7 mouse cellular contexts compared by ENCODE assay signal in genomic region chr3:95659948-95660347, GRCm38 (mm10). TPM values are rescaled to one million over a fixed set of nuclear protein-coding genes. Genes with fewer than 3 reads are reported as not detected.
DNase-seq lines count a peak whose midpoint lies in the region; ATAC-seq and TF ChIP-seq lines count a peak whose summit lies in the region.

No protein-coding gene starts in this region.

- DNase-seq in limb, embryonic 14.5 days (ENCODE audit: low spot score), result no peak
- no peak for DNase-seq in embryo, embryonic 11 days

- peak overlapping the region; percentile 88 for H3K4me2 ChIP-seq in forebrain, embryonic 12.5 days
- peak overlapping the region; percentile 90 for H3K4me2 ChIP-seq in limb, embryonic 14.5 days (replicated peaks; ENCODE audit: low read depth, low read length, severe bottlenecking)
- H3K4me2 ChIP-seq in stomach, embryonic 15.5 days, result peak overlapping the region; percentile 67

- 4% methylated on average over 8 of the region's 8 CpGs for WGBS in forebrain, embryonic 12.5 days
- WGBS in limb, embryonic 14.5 days, result 2% methylated on average over 8 of the region's 8 CpGs
- under 1% methylated on average over 8 of the region's 8 CpGs for WGBS in stomach, embryonic 15.5 days

- H3K9me3 ChIP-seq in megakaryocyte, embryonic 14.5 days, result no peaks in the 10 kb centered on the region
- H3K9me3 ChIP-seq in forebrain, embryonic 12.5 days, result no peaks in the 10 kb centered on the region
- no peaks in the 10 kb centered on the region for H3K9me3 ChIP-seq in limb, embryonic 14.5 days (ENCODE audit: control insufficient read depth, low read length)
- no peaks in the 10 kb centered on the region for H3K9me3 ChIP-seq in stomach, embryonic 15.5 days

- peak overlapping the region; percentile 93 for H3K4me3 ChIP-seq in megakaryocyte, embryonic 14.5 days (replicated peaks)
- peak overlapping the region; percentile 94 for H3K4me3 ChIP-seq in forebrain, embryonic 12.5 days (replicated peaks)
- H3K4me3 ChIP-seq in limb, embryonic 14.5 days (replicated peaks; ENCODE audit: low read length), result peak overlapping the region; percentile 72
- peak overlapping the region; percentile 94 for H3K4me3 ChIP-seq in stomach, embryonic 15.5 days (replicated peaks)

- H3K27ac ChIP-seq in forebrain, embryonic 12.5 days, result peak overlapping the region; percentile 98
- H3K27ac ChIP-seq in limb, embryonic 14.5 days (replicated peaks; ENCODE audit: low read depth, low read length), result peak overlapping the region; percentile 99
- peak overlapping the region; percentile 98; the same call in 1 of the 2 replicates for H3K27ac ChIP-seq in stomach, embryonic 15.5 days

- H3K27me3 ChIP-seq in megakaryocyte, embryonic 14.5 days (replicated peaks), result no peaks in the 10 kb centered on the region
- no peaks in the 10 kb centered on the region for H3K27me3 ChIP-seq in forebrain, embryonic 12.5 days
- no peaks in the 10 kb centered on the region for H3K27me3 ChIP-seq in limb, embryonic 14.5 days (ENCODE audit: control insufficient read depth, insufficient read depth, low read length)
- H3K27me3 ChIP-seq in stomach, embryonic 15.5 days (replicated peaks), result no peaks in the 10 kb centered on the region

- H3K9ac ChIP-seq in forebrain, embryonic 12.5 days, result peak overlapping the region; percentile 99
- peak overlapping the region; percentile 97 for H3K9ac ChIP-seq in limb, embryonic 14.5 days (ENCODE audit: low read depth, low read length, severe bottlenecking)
- H3K9ac ChIP-seq in stomach, embryonic 15.5 days, result peak overlapping the region; percentile 96

- no peak for ATAC-seq in megakaryocyte, adult 5-6 weeks (ENCODE audit: poor library complexity, severe bottlenecking)
- ATAC-seq in forebrain, embryonic 12.5 days (ENCODE audit: low FRiP score), result no peak
- ATAC-seq in limb, embryonic 14.5 days (ENCODE audit: low FRiP score, low read depth), result no peak
- no peak for ATAC-seq in stomach, embryonic 15.5 days (ENCODE audit: insufficient read depth, low FRiP score, low read depth)
- no peak for ATAC-seq in activated CD4-positive, CD25-positive, alpha-beta regulatory T cell, adult 4 months

- H3K36me3 ChIP-seq in megakaryocyte, embryonic 14.5 days (replicated peaks; ENCODE audit: low read length), result peaks cover 68% of the 10 kb centered on the region
- H3K36me3 ChIP-seq in forebrain, embryonic 12.5 days (replicated peaks), result peaks cover 41% of the 10 kb centered on the region
- H3K36me3 ChIP-seq in limb, embryonic 14.5 days (ENCODE audit: control insufficient read depth, insufficient read depth, low read length), result peaks cover 46% of the 10 kb centered on the region
- H3K36me3 ChIP-seq in stomach, embryonic 15.5 days, result peaks cover 16% of the 10 kb centered on the region; the same call in 1 of the 2 replicates

- peaks cover 64% of the 10 kb centered on the region for H3K4me1 ChIP-seq in megakaryocyte, embryonic 14.5 days
- peaks cover 49% of the 10 kb centered on the region for H3K4me1 ChIP-seq in forebrain, embryonic 12.5 days
- H3K4me1 ChIP-seq in limb, embryonic 14.5 days (ENCODE audit: control insufficient read depth, insufficient read depth, low read length), result peaks cover 29% of the 10 kb centered on the region
- peaks cover 30% of the 10 kb centered on the region; the same call in 1 of the 2 replicates for H3K4me1 ChIP-seq in stomach, embryonic 15.5 days

- no peak for TF ChIP-seq POLR2A in limb, embryonic 14.5 days (IDR thresholded peaks at IDR 0.05; ENCODE audit: borderline replicate concordance, extremely low read depth, insufficient read depth, insufficient read length)

RNA-seq across cellular contexts. Expression of gene Mcl1, which starts 1.4 kb away (rescaled TPM):
- 222 and 245 TPM in 2 replicates for polyA plus RNA-seq in megakaryocyte, embryonic 14.5 days (2012; ENCODE audit: insufficient read depth, low replicate concordance)
- total RNA-seq in megakaryocyte, adult 5-6 weeks (2015), result 440 and 463 TPM in 2 replicates
- total RNA-seq in megakaryocyte, adult 5-6 weeks (2017), result 327 and 343 TPM in 2 replicates
- 69.3 and 74.0 TPM in 2 replicates for polyA plus RNA-seq in forebrain, embryonic 12.5 days (2016; fragmentation: Nextera tagmentation; extraction: Ambion mirVana)
- polyA plus RNA-seq in limb, embryonic 14.5 days (2012; rRNA removed), result 64.5 and 72.1 TPM in 2 replicates
- 67.8 and 73.5 TPM in 2 replicates for polyA plus RNA-seq in limb, embryonic 14.5 days (2014; fragmentation: Nextera tagmentation; extraction: Ambion mirVana)
- polyA plus RNA-seq in stomach, embryonic 15.5 days (2015; fragmentation: Nextera tagmentation; extraction: Ambion mirVana), result 54.1 and 57.7 TPM in 2 replicates
- 10 to 100 TPM; 62.9 to 76.7 TPM for polyA plus RNA-seq in activated CD4-positive, CD25-positive, alpha-beta regulatory T cell, adult 4 months (2017; shearing (Covaris generic))

RNA-seq across cellular contexts. Expression of gene Adamtsl4, which starts 27.8 kb away (rescaled TPM):
- polyA plus RNA-seq in megakaryocyte, embryonic 14.5 days (2012; ENCODE audit: insufficient read depth, low replicate concordance), result 0.83 TPM in 1 of 2 replicates, not detected in the other
- total RNA-seq in megakaryocyte, adult 5-6 weeks (2015), result 0.85 and 1.3 TPM in 2 replicates
- total RNA-seq in megakaryocyte, adult 5-6 weeks (2017), result 0.59 and 0.77 TPM in 2 replicates
- 0.65 and 1.1 TPM in 2 replicates for polyA plus RNA-seq in forebrain, embryonic 12.5 days (2016; fragmentation: Nextera tagmentation; extraction: Ambion mirVana)
- 3.3 and 3.6 TPM in 2 replicates for polyA plus RNA-seq in limb, embryonic 14.5 days (2012; rRNA removed)
- 2.8 and 3.4 TPM in 2 replicates for polyA plus RNA-seq in limb, embryonic 14.5 days (2014; fragmentation: Nextera tagmentation; extraction: Ambion mirVana)
- polyA plus RNA-seq in stomach, embryonic 15.5 days (2015; fragmentation: Nextera tagmentation; extraction: Ambion mirVana), result 3.8 and 7.3 TPM in 2 replicates
- 1 to 10 TPM; 3.2 to 3.5 TPM for polyA plus RNA-seq in activated CD4-positive, CD25-positive, alpha-beta regulatory T cell, adult 4 months (2017; shearing (Covaris generic))

RNA-seq across cellular contexts. Expression of gene Ensa, which starts 35.2 kb away (rescaled TPM):
- polyA plus RNA-seq in megakaryocyte, embryonic 14.5 days (2012; ENCODE audit: insufficient read depth, low replicate concordance), result 21.1 and 41.0 TPM in 2 replicates
- 54.7 and 64.2 TPM in 2 replicates for total RNA-seq in megakaryocyte, adult 5-6 weeks (2015)
- total RNA-seq in megakaryocyte, adult 5-6 weeks (2017), result 94.3 and 94.8 TPM in 2 replicates
- polyA plus RNA-seq in forebrain, embryonic 12.5 days (2016; fragmentation: Nextera tagmentation; extraction: Ambion mirVana), result 102 and 104 TPM in 2 replicates
- polyA plus RNA-seq in limb, embryonic 14.5 days (2012; rRNA removed), result 32.6 and 43.4 TPM in 2 replicates
- 67.8 and 74.7 TPM in 2 replicates for polyA plus RNA-seq in limb, embryonic 14.5 days (2014; fragmentation: Nextera tagmentation; extraction: Ambion mirVana)
- 65.6 and 71.0 TPM in 2 replicates for polyA plus RNA-seq in stomach, embryonic 15.5 days (2015; fragmentation: Nextera tagmentation; extraction: Ambion mirVana)
- polyA plus RNA-seq in activated CD4-positive, CD25-positive, alpha-beta regulatory T cell, adult 4 months (2017; shearing (Covaris generic)), result 10 to 100 TPM; 67.7 to 82.4 TPM
